Mouse (Mus musculus) neutrophil, adult 59 days (primary cell): ENCODE results near the gene Krtap10-4. TPM values are rescaled to one million over a fixed set of nuclear protein-coding genes. Genes with fewer than 3 reads are reported as not detected.

Experiments
- total RNA-seq, 2 experiments: library from RNA; stranded (reverse); gene quantifications; 1 replicate in 1 of 2; 2 replicates in 1 of 2; pipeline ENCODE4 v1.2.4; 2023

Gene Krtap10-4
- total RNA-seq, result not detected

GRCm38 (mm10) chr10:77826951-77827350 is at the start of gene Krtap10-4:
Gene Krtap10-4 (minus strand): TSS chr10:77827095.

GRCm38 (mm10) chr10:77861675-77862074 is 34.8 kb upstream of the Krtap10-4 start, which contains the start of gene Gm3285:
Gene Gm3285 (plus strand): TSS chr10:77861975.

DNA sequence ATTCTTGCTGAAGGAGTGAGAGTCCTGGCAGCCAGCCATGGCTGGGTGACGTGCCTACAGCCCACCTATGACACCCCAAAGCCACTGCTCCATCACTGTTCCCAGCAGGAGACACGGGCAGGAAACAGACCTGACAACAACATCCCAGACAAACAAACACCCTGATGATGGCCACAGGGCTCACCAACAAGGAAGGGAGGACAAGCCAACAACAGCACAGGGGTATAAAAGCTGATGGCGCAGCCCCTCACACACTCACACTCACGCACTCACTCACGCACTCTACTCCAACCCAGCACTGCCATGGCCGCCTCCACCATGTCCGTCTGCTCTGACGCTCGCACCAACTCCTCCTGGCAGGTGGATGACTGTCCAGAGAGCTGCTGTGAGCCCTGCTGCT is 25.7 kb upstream of the Krtap10-4 start, which contains the start of gene Gm10318:
Gene Gm10318, plus strand, starts transcription at position 301 of the 400 bp plus-strand sequence.

GRCm38 (mm10) chr10:77846503-77846902 is 19.6 kb upstream of the Krtap10-4 start, which contains the start of gene Gm36176:
Gene Gm36176 (plus strand): TSS chr10:77846803.

GRCm38 (mm10) chr10:77835647-77836046 is 8.8 kb upstream of the Krtap10-4 start, which contains the start of gene Krtap10-10:
Gene Krtap10-10 (plus strand): TSS chr10:77835947.

GRCm38 (mm10) chr10:77814382-77814781 is 12.5 kb downstream of the Krtap10-4 start, which contains the start of gene Gm2696:
Gene Gm2696 (plus strand): TSS chr10:77814682.

DNA sequence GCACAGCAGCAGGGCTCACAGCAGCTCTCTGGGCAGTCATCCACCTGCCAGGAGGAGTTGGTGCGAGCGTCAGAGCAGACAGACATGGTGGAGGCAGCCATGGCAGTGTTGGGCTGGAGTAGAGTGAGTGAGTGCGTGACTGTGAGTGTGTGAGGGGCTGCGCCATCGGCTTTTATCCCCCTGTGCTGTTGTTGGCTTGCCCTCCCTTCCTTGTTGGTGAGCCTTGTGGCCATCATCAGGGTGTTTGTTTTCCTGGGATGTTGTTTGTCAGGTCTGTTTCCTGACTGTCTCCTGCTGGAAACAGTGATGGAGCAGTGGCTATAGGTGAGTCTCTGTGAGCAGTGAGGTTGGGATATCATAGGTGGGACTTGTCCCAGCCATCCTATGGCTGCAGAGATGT is 15.2 kb downstream of the Krtap10-4 start, which contains the start of gene Gm9507:
Gene Gm9507, minus strand, starts transcription at position 101 of the 400 bp plus-strand sequence.

DNA sequence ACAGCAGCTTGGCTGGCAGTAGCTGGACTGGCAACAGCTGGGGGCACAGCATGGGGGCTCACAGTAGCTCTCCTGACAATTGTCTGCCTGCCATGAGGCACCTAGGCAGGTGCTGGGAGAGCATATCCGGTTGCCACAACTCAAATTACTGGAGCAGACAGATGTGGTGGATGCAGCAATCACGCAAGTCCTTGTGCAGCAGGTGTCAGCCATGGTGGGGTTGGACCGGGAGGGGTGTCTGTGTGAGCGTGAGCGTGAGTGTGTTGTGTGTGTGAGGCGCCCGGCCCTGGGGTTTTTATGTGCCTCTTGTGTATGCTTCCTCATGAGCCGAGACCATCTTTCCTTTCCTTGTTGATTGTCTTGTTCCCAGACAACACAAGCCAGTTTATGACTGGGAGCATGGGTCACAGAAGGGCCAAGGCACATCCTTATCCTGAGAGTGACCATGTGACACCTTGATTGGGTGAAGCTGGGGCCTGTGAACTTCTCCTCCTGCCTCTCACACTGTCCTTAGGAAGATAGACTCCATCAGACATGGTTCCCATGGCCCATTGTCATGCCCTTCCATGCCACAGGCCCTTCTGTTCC is 27.9 kb downstream of the Krtap10-4 start, which contains the start of gene Gm19668:
Gene Gm19668, minus strand, starts transcription at position 213 of the 588 bp plus-strand sequence.

GRCm38 (mm10) chr10:77794976-77795375 is 31.9 kb downstream of the Krtap10-4 start, which contains the start of gene Gm9639:
Gene Gm9639 (minus strand): TSS chr10:77795076.

GRCm38 (mm10) chr10:77787876-77788275 is 39.0 kb downstream of the Krtap10-4 start, which contains the start of gene Gm7137:
Gene Gm7137 (minus strand): TSS chr10:77788200.

GRCm38 (mm10) chr10:77782442-77782841 is 44.5 kb downstream of the Krtap10-4 start, which contains the start of gene Gm3250:
Gene Gm3250 (minus strand): TSS chr10:77782542.

GRCm38 (mm10) chr10:77776844-77777243 is 50.1 kb downstream of the Krtap10-4 start, which contains the start of gene Gm7138:
Gene Gm7138 (minus strand): TSS chr10:77776944.

Other genes starting within 250 kb of the Krtap10-4 start
- 10 to 100 TPM; 84.8 to 91.5 TPM for gene Pttg1ip, start 245.4 kb downstream of the Krtap10-4 start, total RNA-seq
- gene Sumo3, start 221.0 kb downstream of the Krtap10-4 start, total RNA-seq, result 10 to 100 TPM; 53.3 to 62.0 TPM
- not detected for gene Gm49325, start 220.9 kb downstream of the Krtap10-4 start, total RNA-seq
- gene Ube2g2, start 204.8 kb downstream of the Krtap10-4 start, total RNA-seq, result 10 to 100 TPM; 31.4 to 37.3 TPM
- gene Tspear, start 140.5 kb downstream of the Krtap10-4 start, total RNA-seq, result not detected
- not detected for gene Gm19402, start 136.3 kb downstream of the Krtap10-4 start, total RNA-seq
- gene Gm9508, start 129.9 kb downstream of the Krtap10-4 start, total RNA-seq, result not detected
- not detected for gene Gm10272, start 120.5 kb downstream of the Krtap10-4 start, total RNA-seq
- not detected for gene Gm10024, start 115.6 kb downstream of the Krtap10-4 start, total RNA-seq
- not detected for gene Gm10142, start 111.3 kb downstream of the Krtap10-4 start, total RNA-seq
- gene Krtap12-1, start 106.5 kb downstream of the Krtap10-4 start, total RNA-seq, result not detected
- not detected for gene Gm10100, start 100.6 kb downstream of the Krtap10-4 start, total RNA-seq
- not detected for gene Gm18596, start 84.5 kb downstream of the Krtap10-4 start, total RNA-seq
- gene Gm9736, start 75.7 kb downstream of the Krtap10-4 start, total RNA-seq, result not detected
- not detected for gene Gm3233, start 67.4 kb downstream of the Krtap10-4 start, total RNA-seq
- not detected for gene Gm3238, start 55.8 kb downstream of the Krtap10-4 start, total RNA-seq
- gene Gm7138, start 50.2 kb downstream of the Krtap10-4 start, total RNA-seq, result not detected
- gene Gm3250, start 44.6 kb downstream of the Krtap10-4 start, total RNA-seq, result not detected
- gene Gm7137, start 38.9 kb downstream of the Krtap10-4 start, total RNA-seq, result not detected
- not detected for gene Gm9639, start 32.0 kb downstream of the Krtap10-4 start, total RNA-seq
- not detected for gene Gm19668, start 28.0 kb downstream of the Krtap10-4 start, total RNA-seq
- gene Gm9507, start 15.3 kb downstream of the Krtap10-4 start, total RNA-seq, result not detected
- gene Gm2696, start 12.4 kb downstream of the Krtap10-4 start, total RNA-seq, result not detected
- not detected for gene Krtap10-10, start 8.9 kb upstream of the Krtap10-4 start, total RNA-seq
- not detected for gene Gm36176, start 19.7 kb upstream of the Krtap10-4 start, total RNA-seq
- gene Gm10318, start 25.8 kb upstream of the Krtap10-4 start, total RNA-seq, result not detected
- gene Gm3285, start 34.9 kb upstream of the Krtap10-4 start, total RNA-seq, result not detected
- under 1 TPM; 0.11 to 0.31 TPM for gene Lrrc3, start 75.4 kb upstream of the Krtap10-4 start, total RNA-seq
- gene Trpm2, start 143.5 kb upstream of the Krtap10-4 start, total RNA-seq, result 100 to 1,000 TPM; 278 to 284 TPM
- 1 to 10 TPM; 9.5 to 9.7 TPM for gene 1810043G02Rik, start 151.4 kb upstream of the Krtap10-4 start, total RNA-seq
- 10 to 100 TPM; 30.5 to 37.9 TPM for gene Pfkl, start 183.0 kb upstream of the Krtap10-4 start, total RNA-seq
- gene Dnmt3l, start 214.9 kb upstream of the Krtap10-4 start, total RNA-seq, result 1 to 10 TPM; 2.0 to 4.1 TPM
- under 1 TPM in 1 of 2 experiments, not detected in 1; 0.22 TPM for gene Aire, start 216.5 kb upstream of the Krtap10-4 start, total RNA-seq
- gene Icosl, start 242.2 kb upstream of the Krtap10-4 start, total RNA-seq, result 10 to 100 TPM; 47.1 to 50.3 TPM